Comparison of ENCODE assay signal across 9 mouse cellular contexts in the genomic region with DNA sequence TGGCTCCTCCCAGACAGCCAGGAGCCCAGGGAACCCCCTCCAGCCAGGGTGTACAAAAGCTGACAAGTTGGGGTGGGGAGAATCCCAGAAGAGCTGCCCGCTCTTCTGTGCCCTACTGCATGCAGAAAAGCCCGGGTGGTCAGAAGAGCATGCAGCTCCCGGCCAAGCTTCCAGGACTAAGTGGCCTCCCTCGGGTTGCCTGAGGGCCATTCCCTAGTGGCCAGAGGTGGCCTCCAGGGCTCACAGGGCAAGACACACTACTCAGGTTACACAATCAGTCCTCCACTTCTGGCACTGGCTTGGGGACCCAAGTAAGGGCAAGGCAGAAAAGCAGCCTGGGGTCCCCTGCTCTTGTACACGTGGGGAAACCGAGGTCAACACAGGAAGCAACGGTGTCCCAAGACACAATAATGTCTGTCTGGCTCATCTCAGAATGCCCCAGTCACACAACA. TPM values are rescaled to one million over a fixed set of nuclear protein-coding genes. Genes with fewer than 3 reads are reported as not detected.
DNase-seq lines count a peak whose midpoint lies in the region; ATAC-seq lines count a peak whose summit lies in the region.
"Had no signal": no experiment of that assay in that cellular context is flagged by ENCODE, and none has a peak within 500 bp of the region (broad histone marks: within the 10 kb centered on the region; RNA-seq: fewer than 3 reads in every experiment).

No protein-coding gene starts in this region.

- no peak for ATAC-seq in heart, embryonic 13.5 days (ENCODE audit: extremely low read depth, insufficient number of reproducible peaks, low FRiP score, low TSS enrichment)
- no peak for ATAC-seq in hindbrain, embryonic 12.5 days (ENCODE audit: low FRiP score)
- no peak for ATAC-seq in midbrain, embryonic 12.5 days (ENCODE audit: low FRiP score, low read depth)
- no peak for ATAC-seq in CD4-positive, CD25-positive, alpha-beta regulatory T cell, adult 4 months

- peak overlapping the region; percentile 79 for H3K4me3 ChIP-seq in heart, embryonic 13.5 days
- peak overlapping the region; percentile 68 for H3K4me3 ChIP-seq in brown adipose tissue, adult 24 weeks (ENCODE audit: insufficient read depth, low read depth, low read length)
- peak overlapping the region; percentile 60 for H3K4me3 ChIP-seq in hindbrain, embryonic 12.5 days
- peak overlapping the region; percentile 78 for H3K4me3 ChIP-seq in midbrain, embryonic 12.5 days

- H3K27me3 ChIP-seq in heart, embryonic 13.5 days (replicated peaks), result no peaks in the 10 kb centered on the region
- H3K27me3 ChIP-seq in hindbrain, embryonic 12.5 days, result peaks cover 6% of the 10 kb centered on the region; the same call in 1 of the 2 replicates
- peaks cover 4% of the 10 kb centered on the region; the same call in 1 of the 2 replicates for H3K27me3 ChIP-seq in midbrain, embryonic 12.5 days

- no peak overlapping the region for H3K27ac ChIP-seq in heart, embryonic 13.5 days (replicated peaks)
- H3K27ac ChIP-seq in brown adipose tissue, adult 24 weeks (replicated peaks; ENCODE audit: low read depth, low read length), result no peak overlapping the region
- H3K27ac ChIP-seq in hindbrain, embryonic 12.5 days, result no peak overlapping the region; the same call in 1 of the 2 replicates
- no peak overlapping the region for H3K27ac ChIP-seq in midbrain, embryonic 12.5 days (replicated peaks)

- H3K36me3 ChIP-seq in heart, embryonic 13.5 days, result no peaks in the 10 kb centered on the region
- H3K36me3 ChIP-seq in hindbrain, embryonic 12.5 days, result no peaks in the 10 kb centered on the region
- no peaks in the 10 kb centered on the region for H3K36me3 ChIP-seq in midbrain, embryonic 12.5 days
- H3K36me3 ChIP-seq: G1E had no signal

- no peak for DNase-seq in heart, adult 8-10 months (ENCODE audit: low spot score)
- DNase-seq in gastrocnemius, postnatal 10 days, result no peak
- DNase-seq in urinary bladder, adult 2 months (ENCODE audit: low spot score), result no peak

- WGBS in heart, embryonic 13.5 days, result 27% methylated on average over 7 of the region's 7 CpGs
- 12% methylated on average over 7 of the region's 7 CpGs for WGBS in hindbrain, embryonic 12.5 days
- WGBS in midbrain, embryonic 12.5 days, result 15% methylated on average over 7 of the region's 7 CpGs

- H3K4me2 ChIP-seq in heart, embryonic 13.5 days, result peak overlapping the region; percentile 99
- peak overlapping the region; percentile 69 for H3K4me2 ChIP-seq in hindbrain, embryonic 12.5 days (replicated peaks)
- H3K4me2 ChIP-seq in midbrain, embryonic 12.5 days (replicated peaks), result peak overlapping the region; percentile 90

- H3K4me1 ChIP-seq in heart, embryonic 13.5 days, result peaks cover 32% of the 10 kb centered on the region
- H3K4me1 ChIP-seq in brown adipose tissue, adult 24 weeks (ENCODE audit: control insufficient read depth, insufficient read depth, insufficient read length, low read length), result no peaks in the 10 kb centered on the region
- peaks cover 60% of the 10 kb centered on the region for H3K4me1 ChIP-seq in hindbrain, embryonic 12.5 days
- H3K4me1 ChIP-seq in midbrain, embryonic 12.5 days, result peaks cover 46% of the 10 kb centered on the region

- H3K9ac ChIP-seq in heart, embryonic 13.5 days, result peak overlapping the region; percentile 48
- H3K9ac ChIP-seq in hindbrain, embryonic 12.5 days, result 0 out of 2 replicates have a peak overlapping the region, but pooled peaks have one; percentile 27
- H3K9ac ChIP-seq in midbrain, embryonic 12.5 days (replicated peaks), result peak overlapping the region; percentile 76

- no peaks in the 10 kb centered on the region for H3K9me3 ChIP-seq in heart, embryonic 13.5 days
- H3K9me3 ChIP-seq in hindbrain, embryonic 12.5 days (replicated peaks), result no peaks in the 10 kb centered on the region
- no peaks in the 10 kb centered on the region for H3K9me3 ChIP-seq in midbrain, embryonic 12.5 days

RNA-seq across cellular contexts. Expression of gene Prex1, which starts 1.9 kb away (rescaled TPM):
- 8.3 and 8.7 TPM in 2 replicates for polyA plus RNA-seq in heart, embryonic 13.5 days (2015; fragmentation: Nextera tagmentation; extraction: Ambion mirVana)
- total RNA-seq in heart, adult 8-10 months (2022), result 1 to 10 TPM; 4.2 to 5.4 (median 4.8) TPM
- 2.3 and 4.0 TPM in 2 replicates for polyA plus RNA-seq in brown adipose tissue, adult 24 weeks (2012; ENCODE audit: insufficient read depth, insufficient read length, missing spikeins)
- 40.8 and 43.8 TPM in 2 replicates for polyA plus RNA-seq in hindbrain, embryonic 12.5 days (2016; fragmentation: Nextera tagmentation; extraction: Ambion mirVana)
- polyA plus RNA-seq in midbrain, embryonic 12.5 days (2016; fragmentation: Nextera tagmentation; extraction: Ambion mirVana), result 26.2 and 27.4 TPM in 2 replicates
- polyA plus RNA-seq in CD4-positive, CD25-positive, alpha-beta regulatory T cell, adult 4 months (2017; shearing (Covaris generic)), result 10 to 100 TPM; 25.0 to 25.2 TPM
- 10 to 100 TPM; 12.9 to 20.3 TPM for total RNA-seq in gastrocnemius, postnatal 10 days (2021)
- polyA plus RNA-seq in urinary bladder, adult 2 months (2012; rRNA removed), result 7.5 and 8.7 TPM in 2 replicates
